In genomic region chr7:16183663-16184062, GRCm38 (mm10) we compare ENCODE assay signal across 8 mouse cellular contexts. TPM values are rescaled to one million over a fixed set of nuclear protein-coding genes. Genes with fewer than 3 reads are reported as not detected.
A peak's percentile ranks its signal among the peaks of the same experiment; 100 is the strongest.
DNase-seq lines count a peak whose midpoint lies in the region; ATAC-seq and TF ChIP-seq lines count a peak whose summit lies in the region.

No protein-coding gene starts in this region.

- no peak for TF ChIP-seq POLR2A in MEL (IDR thresholded peaks at IDR 0.05; ENCODE audit: control insufficient read depth in 1 of 2, insufficient read depth in 1 of 2, low read depth in 1 of 2, low read length in 2 of 2, poor library complexity in 1 of 2)

- no peak for TF ChIP-seq RAD21 in MEL (IDR thresholded peaks at IDR 0.05; ENCODE audit: low read depth, low read length)

- no peak overlapping the region for H3K4me3 ChIP-seq in MEL (ENCODE audit: control insufficient read depth in 1 of 2, insufficient read depth in 1 of 2, low read depth in 2 of 2, low read length in 2 of 2)
- no peak overlapping the region for H3K4me3 ChIP-seq in liver, postnatal 0 days (ENCODE audit: low read depth, low read length)

- H3K79me2 ChIP-seq in MEL (ENCODE audit: control insufficient read depth, insufficient read depth, low read length, poor library complexity) = no peaks in the 10 kb centered on the region

- H3K4me1 ChIP-seq in MEL (ENCODE audit: control insufficient read depth in 1 of 2, insufficient read depth in 2 of 2, low read length in 2 of 2) = no peaks in the 10 kb centered on the region
- H3K4me1 ChIP-seq in liver, postnatal 0 days (ENCODE audit: insufficient read depth) = no peaks in the 10 kb centered on the region

- TF ChIP-seq EP300 in MEL (IDR thresholded peaks at IDR 0.05; ENCODE audit: low read depth in 1 of 2, low read length in 2 of 2) = no peak
- no peak for TF ChIP-seq EP300 in liver, postnatal 0 days (IDR thresholded peaks at IDR 0.05; ENCODE audit: low read depth)

- H3K9ac ChIP-seq in MEL (ENCODE audit: control insufficient read depth, low read depth, low read length, poor library complexity, severe bottlenecking) = no peak overlapping the region
- no peak overlapping the region for H3K9ac ChIP-seq in liver, postnatal 0 days (replicated peaks)

- no peaks in the 10 kb centered on the region for H3K9me3 ChIP-seq in MEL (replicated peaks; ENCODE audit: insufficient read depth, low read length)
- H3K9me3 ChIP-seq in liver, postnatal 0 days (ENCODE audit: low read length) = no peaks in the 10 kb centered on the region

- H3K27ac ChIP-seq in MEL (ENCODE audit: control insufficient read depth, low read depth, low read length) = no peak overlapping the region
- no peak overlapping the region for H3K27ac ChIP-seq in liver, postnatal 0 days (ENCODE audit: low read depth)

- 16% methylated on average over 8 of the region's 8 CpGs for WGBS in liver, postnatal 0 days (ENCODE audit: insufficient replicate concordance)

- DNase-seq in heart, postnatal 4 days = peak; percentile 78
- no peak for DNase-seq in heart, adult 8-10 months (ENCODE audit: low spot score)
- DNase-seq in MEL (ENCODE audit: low read depth, low spot score) = peak; percentile 77
- DNase-seq in forelimb bud, embryonic 11.5 days (ENCODE audit: low read depth, low spot score) = peak; percentile 75
- DNase-seq in liver, postnatal 0 days = peak; percentile 78
- peak; percentile 88 for DNase-seq in thymus, postnatal 4 days
- no peak for DNase-seq in layer of hippocampus, adult 9-10 months (ENCODE audit: low spot score)
- no peak for DNase-seq in frontal cortex, adult 2 months (ENCODE audit: extremely low spot score in 1 of 2, low spot score in 1 of 2)

- H3K4me2 ChIP-seq in liver, postnatal 0 days (ENCODE audit: low read depth, low read length) = no peak overlapping the region

- no peak for ATAC-seq in liver, postnatal 0 days

- H3K36me3 ChIP-seq in MEL (ENCODE audit: control insufficient read depth in 1 of 2, insufficient read depth in 2 of 2, low read length in 2 of 2) = no peaks in the 10 kb centered on the region
- H3K36me3 ChIP-seq in liver, postnatal 0 days (replicated peaks; ENCODE audit: insufficient read depth, low read length) = no peaks in the 10 kb centered on the region

- no peak for TF ChIP-seq CTCF in MEL (IDR thresholded peaks at IDR 0.05 in 2 of 3, conservative IDR thresholded peaks at IDR 0.05 in 1 of 3; ENCODE audit: control insufficient read depth in 1 of 3, insufficient read depth in 1 of 3, low read depth in 2 of 3, low read length in 3 of 3, poor library complexity in 1 of 3, severe bottlenecking in 1 of 3)
- TF ChIP-seq CTCF in liver, postnatal 0 days (IDR thresholded peaks at IDR 0.05; ENCODE audit: low read depth) = no peak

- no peaks in the 10 kb centered on the region; a peak in 1 of 4 replicates for H3K27me3 ChIP-seq in MEL (ENCODE audit: control insufficient read depth in 1 of 2, insufficient read depth in 2 of 2, low read length in 2 of 2)
- no peaks in the 10 kb centered on the region; the same call in 1 of the 2 replicates for H3K27me3 ChIP-seq in liver, postnatal 0 days (ENCODE audit: insufficient read depth, low read length)

TF ChIP-seq in MEL, 35 proteins besides CTCF, POLR2A, EP300 and RAD21:
- peak; percentile 14; the same call in 1 of the 2 replicates for TF ChIP-seq SMC3 (IDR thresholded peaks at IDR 0.05; ENCODE audit: low read depth, low read length)
- no peak for TF ChIP-seq ZC3H11A (IDR thresholded peaks at IDR 0.05; ENCODE audit: low read depth, low read length)
- peak; percentile 61 for TF ChIP-seq MXI1 (IDR thresholded peaks at IDR 0.05; ENCODE audit: low read depth, low read length)
- TF ChIP-seq SIN3A (IDR thresholded peaks at IDR 0.05; ENCODE audit: low read length) = peak; percentile 80
- TF ChIP-seq JUND (IDR thresholded peaks at IDR 0.05; ENCODE audit: low read depth, low read length) = no peak

RNA-seq across cellular contexts. Expression of gene Meis3, which starts 8.8 kb away (rescaled TPM):
- 1 to 10 TPM; 8.6 to 9.4 TPM for total RNA-seq in heart, postnatal 4 days (2021)
- 1 to 10 TPM; 4.7 to 6.1 (median 5.2) TPM for total RNA-seq in heart, adult 8-10 months (2022)
- 3.8 and 4.8 TPM in 2 replicates for total RNA-seq in MEL (2012; rRNA removed)
- 10 to 100 TPM in 1 of 2 experiments, not detected in 1; 14.9 TPM for polyA plus RNA-seq in MEL (2012; ENCODE audit: insufficient read depth in 1 of 2, insufficient read length in 2 of 2, low read depth in 1 of 2, low replicate concordance in 2 of 2, missing spikeins in 1 of 2)
- 1.9 and 2.0 TPM in 2 replicates for polyA plus RNA-seq in liver, postnatal 0 days (2015; fragmentation: Nextera tagmentation; extraction: Ambion mirVana)
- polyA plus RNA-seq in frontal cortex, adult 2 months (2012; rRNA removed) = 83.7 and 85.4 TPM in 2 replicates

RNA-seq across cellular contexts. Expression of gene Dhx34, which starts 38.2 kb away (rescaled TPM):
- total RNA-seq in heart, postnatal 4 days (2021) = 10 to 100 TPM in 1 of 2 experiments, 1 to 10 TPM in 1; 9.5 to 11.0 TPM
- total RNA-seq in heart, adult 8-10 months (2022) = 1 to 10 TPM; 6.6 to 9.5 (median 8.0) TPM
- total RNA-seq in MEL (2012; rRNA removed) = 5.8 and 6.0 TPM in 2 replicates
- polyA plus RNA-seq in MEL (2012; ENCODE audit: insufficient read depth in 1 of 2, insufficient read length in 2 of 2, low read depth in 1 of 2, low replicate concordance in 2 of 2, missing spikeins in 1 of 2) = 10 to 100 TPM in 1 of 2 experiments, not detected in 1; 13.6 TPM
- 3.6 and 3.9 TPM in 2 replicates for polyA plus RNA-seq in liver, postnatal 0 days (2015; fragmentation: Nextera tagmentation; extraction: Ambion mirVana)
- 11.9 and 12.5 TPM in 2 replicates for polyA plus RNA-seq in frontal cortex, adult 2 months (2012; rRNA removed)

RNA-seq across cellular contexts. Expression of gene Slc8a2, which starts 54.0 kb away (rescaled TPM):
- total RNA-seq in heart, postnatal 4 days (2021) = 1 to 10 TPM; 2.0 TPM
- total RNA-seq in heart, adult 8-10 months (2022) = under 1 TPM; 0.66 to 0.84 (median 0.70) TPM
- not detected in 2 replicates for total RNA-seq in MEL (2012; rRNA removed)
- under 1 TPM in 1 of 2 experiments, not detected in 1; 0.06 TPM for polyA plus RNA-seq in MEL (2012; ENCODE audit: insufficient read depth in 1 of 2, insufficient read length in 2 of 2, low read depth in 1 of 2, low replicate concordance in 2 of 2, missing spikeins in 1 of 2)
- not detected in 2 replicates for polyA plus RNA-seq in liver, postnatal 0 days (2015; fragmentation: Nextera tagmentation; extraction: Ambion mirVana)
- 122 and 124 TPM in 2 replicates for polyA plus RNA-seq in frontal cortex, adult 2 months (2012; rRNA removed)

Comparison
In these comparisons a context has a peak if more than half of its experiments do, and no peak if none do; other contexts are left out.
1. DNase-seq: peak in heart, postnatal 4 days (single experiment), MEL (single experiment), forelimb bud, embryonic 11.5 days (single experiment), liver, postnatal 0 days (single experiment) and thymus, postnatal 4 days (single experiment); none in heart, adult 8-10 months (single experiment), layer of hippocampus, adult 9-10 months (single experiment) and frontal cortex, adult 2 months (0 of 2).